Mouse (Mus musculus) cerebellum, adult 9-10 months (tissue): ENCODE results near the gene Piwil1.
"Not testable (repeated sequence)": the region's sequence is repeated elsewhere in the genome, so short reads cannot be mapped to it uniquely, and the experiment has no call there.

Experiments used
- DNase-seq: peaks from one replicate; pipeline ENCODE4 v3.0.0; 2022

The Piwil1 gene

DNA sequence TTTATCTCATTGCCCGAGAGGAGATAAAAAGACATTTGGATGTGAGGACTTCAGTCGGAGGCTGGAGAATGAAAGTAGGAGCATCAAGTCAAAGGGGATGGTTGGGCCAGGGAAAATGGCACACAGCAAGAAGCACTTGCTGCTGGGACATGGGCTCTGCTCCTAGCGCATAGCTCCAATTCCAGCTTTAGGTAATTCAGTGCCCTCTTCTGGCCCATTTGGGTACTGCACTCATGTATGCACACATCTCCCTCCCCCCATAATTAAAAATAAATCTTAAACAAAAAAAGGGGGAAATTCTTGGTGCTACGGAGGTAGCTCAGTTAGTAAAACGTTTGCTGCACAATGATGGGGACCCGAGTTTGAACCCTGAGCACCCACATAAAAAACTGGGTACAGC lies 9.5 kb downstream of the Piwil1 start:
- DNase-seq, result no peak

DNA sequence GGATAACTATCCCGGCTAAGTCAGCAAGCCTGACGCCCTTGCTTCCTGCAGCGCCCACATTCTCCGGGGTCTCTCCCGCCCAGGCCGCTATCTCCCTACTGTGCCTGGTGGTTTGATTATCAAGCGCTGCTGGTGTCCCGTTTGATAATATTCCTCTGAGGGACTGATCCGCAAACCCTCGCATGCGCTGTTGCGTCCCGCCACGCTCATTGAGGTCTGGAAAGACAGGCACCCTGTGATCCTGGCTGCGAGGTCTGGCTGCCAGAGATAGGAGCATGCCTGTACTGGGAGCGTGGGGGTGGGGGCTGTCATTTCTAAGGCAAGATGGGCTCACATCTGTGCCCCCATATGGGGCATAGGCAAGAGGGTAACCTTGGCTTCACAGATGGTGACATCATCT lies 12.8 kb downstream of the Piwil1 start:
- DNase-seq, result no peak

DNA sequence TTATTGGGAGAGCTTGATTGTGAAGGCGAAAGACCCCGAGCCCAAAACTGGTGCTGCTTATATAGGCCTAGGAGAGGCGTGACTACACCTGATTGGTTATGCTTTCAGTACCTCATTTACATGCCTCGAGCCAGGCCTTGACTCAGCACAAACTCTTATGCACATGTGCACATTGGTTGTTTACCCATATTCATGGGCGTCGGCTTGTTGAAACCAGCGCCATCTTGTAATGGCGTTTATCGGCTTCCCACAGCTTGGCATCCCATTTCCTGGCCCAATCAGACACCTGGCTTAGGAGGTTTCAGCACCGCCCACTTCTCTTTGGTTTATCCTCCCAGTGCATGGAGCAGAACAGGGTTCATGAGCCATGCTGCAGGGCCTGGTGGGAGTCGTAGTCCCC lies 18.1 kb downstream of the Piwil1 start:
- DNase-seq, result not testable (repeated sequence)

DNA sequence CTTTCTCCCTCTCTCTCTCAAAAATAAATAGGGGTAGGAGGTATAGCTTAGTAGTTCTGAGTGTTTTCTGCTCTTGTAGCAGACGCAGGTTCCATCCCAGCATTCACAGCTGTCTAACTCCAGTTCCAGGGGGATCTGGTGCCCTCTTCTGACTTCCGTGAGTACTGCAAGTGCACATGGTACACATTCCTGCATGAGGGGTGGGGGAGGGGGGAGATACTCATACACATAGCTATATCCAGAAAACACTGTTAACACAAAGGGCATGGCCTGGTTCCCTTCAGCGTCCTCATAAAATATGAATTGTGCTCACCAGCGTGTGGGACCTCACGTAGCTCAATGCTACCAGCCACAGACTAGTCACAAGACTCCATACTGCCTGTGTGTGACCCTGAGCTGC lies 27.0 kb downstream of the Piwil1 start:
- DNase-seq, result no peak

DNA sequence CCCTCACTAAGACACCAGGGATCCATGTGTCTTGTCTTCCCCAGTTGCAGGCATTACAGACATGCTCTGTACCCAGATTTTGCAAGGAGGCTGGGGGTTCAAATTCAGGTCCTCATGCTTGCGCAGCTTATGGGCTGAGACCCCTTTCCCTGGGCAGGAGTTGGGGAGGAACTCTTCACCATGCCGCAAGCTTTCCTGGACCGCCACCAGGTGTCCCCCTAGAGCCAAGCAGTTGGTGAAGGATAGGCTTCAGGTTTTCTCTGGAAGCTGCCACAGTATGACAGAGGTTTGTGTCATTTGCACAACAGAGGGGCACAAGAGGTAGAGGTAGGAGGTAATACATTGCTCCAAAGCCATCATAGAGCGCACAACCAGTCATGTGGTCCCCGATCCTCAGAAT lies 28.3 kb downstream of the Piwil1 start:
- DNase-seq, result no peak

DNA sequence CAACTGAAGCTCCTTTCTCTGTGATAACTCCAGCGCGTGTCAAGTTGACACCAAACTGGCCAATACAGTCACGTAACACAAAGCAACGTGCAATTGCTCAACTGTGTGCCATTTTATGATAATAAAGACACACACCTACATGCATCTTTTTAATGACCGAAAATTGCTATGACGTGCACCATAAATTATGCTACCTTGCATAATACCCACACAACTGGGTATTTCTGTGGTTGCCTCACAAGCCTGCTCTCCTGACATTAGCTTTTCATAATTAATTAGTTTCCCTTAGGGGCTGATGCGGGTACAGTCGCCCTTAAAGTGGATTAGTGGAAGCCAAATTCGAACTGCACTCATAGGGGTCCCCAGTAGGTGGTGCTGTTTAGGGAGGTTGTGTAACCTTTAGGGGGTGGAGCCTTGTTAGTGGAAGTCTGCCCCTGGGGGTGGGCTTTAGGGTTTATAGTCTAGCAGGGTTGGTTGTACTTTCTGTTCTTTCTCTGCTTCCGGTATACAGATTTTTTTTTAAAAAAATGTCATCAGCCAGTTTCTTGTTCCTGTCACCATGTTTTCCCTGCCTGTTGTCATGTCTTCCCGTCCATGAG lies 30.2 kb downstream of the Piwil1 start:
- DNase-seq, result no peak

DNA sequence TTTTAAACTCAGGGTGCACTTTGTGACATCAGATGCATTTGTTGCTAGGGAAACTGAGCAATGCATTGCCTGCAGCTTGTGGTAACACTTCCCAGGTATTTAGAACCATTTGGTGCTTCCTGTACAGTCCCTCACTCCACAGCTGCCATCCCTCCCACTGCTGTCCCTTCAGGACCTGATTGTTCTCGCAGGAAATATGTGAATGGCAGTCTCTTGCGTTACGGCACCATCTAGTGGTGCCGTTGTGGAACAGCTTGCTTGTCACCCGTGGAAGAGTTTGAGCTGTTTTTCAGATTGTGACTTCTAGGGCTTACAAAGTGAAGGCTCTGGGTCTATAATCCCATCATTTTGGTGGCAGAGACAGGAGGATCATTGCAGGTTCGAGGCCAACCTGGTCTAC lies 31.6 kb downstream of the Piwil1 start:
- DNase-seq, result peak; percentile 18

DNA sequence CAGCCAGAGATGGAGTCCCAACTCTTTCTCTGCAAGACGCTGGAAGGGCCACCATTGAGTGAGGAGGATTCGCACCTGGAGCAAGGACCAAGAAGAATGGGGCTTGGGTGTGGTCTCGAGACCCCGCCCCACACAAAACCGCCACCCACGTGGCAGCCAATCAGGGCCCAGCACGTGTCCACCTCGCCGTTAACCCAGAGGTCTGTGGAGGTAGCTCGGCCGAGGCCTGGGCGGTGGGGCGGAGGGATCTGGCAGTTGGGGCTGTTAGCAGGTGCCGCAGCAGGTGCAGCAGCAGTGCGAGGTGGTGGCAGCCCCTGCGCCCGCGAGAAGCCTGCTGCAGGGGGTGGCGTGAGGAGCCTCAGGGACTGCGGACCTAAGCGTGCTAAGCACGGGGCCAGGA lies 33.6 kb downstream of the Piwil1 start:
- DNase-seq, result no peak

DNA sequence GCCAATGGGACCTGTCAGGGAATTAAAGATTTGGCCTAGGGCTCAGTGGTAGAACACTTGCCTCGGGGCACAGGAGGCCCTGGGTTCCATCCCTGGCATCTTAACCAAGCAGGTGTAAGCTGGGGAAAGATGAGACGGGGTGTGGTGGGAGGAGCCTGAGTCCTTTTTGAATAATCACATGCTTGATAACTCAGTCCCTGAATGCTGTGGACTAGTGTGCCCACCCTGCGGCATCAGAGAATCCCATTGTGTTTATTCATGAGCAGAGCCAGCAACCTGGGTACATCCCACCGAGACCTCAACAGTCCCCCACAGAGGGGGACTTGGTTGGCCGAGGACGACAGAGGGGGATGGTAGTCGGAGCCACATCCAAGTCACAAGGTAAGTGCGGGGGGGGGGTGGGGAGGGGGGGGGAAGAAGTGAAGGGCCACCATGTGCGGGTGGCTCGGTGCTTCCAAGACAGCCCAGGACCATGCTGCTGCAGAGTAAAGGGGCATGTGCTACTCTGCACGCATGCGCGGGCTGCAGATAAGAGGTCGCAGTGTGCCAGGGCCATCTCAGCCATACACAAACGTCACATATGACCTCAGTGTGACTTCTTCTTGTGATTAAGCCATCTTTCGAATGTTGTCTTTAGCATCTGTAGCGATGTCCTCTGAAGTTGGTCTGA lies 37.0 kb downstream of the Piwil1 start:
- no peak for DNase-seq

DNA sequence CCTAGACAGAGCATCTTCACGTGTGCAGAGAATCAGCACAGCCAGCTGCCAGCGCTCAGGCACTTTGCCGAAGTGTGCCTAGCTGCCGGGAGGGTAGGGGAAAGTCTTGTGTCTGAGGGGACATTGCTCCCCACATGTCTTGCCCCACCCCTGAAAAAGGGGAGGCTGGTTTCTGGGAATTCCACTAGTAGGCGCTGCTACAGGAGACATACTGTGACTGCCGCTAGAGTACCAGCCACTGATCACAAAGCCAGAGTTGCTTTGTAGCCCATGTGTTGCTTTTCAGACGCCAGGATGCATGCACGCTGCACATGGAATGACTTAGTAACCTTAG lies 37.5 kb downstream of the Piwil1 start:
- DNase-seq, result no peak

DNA sequence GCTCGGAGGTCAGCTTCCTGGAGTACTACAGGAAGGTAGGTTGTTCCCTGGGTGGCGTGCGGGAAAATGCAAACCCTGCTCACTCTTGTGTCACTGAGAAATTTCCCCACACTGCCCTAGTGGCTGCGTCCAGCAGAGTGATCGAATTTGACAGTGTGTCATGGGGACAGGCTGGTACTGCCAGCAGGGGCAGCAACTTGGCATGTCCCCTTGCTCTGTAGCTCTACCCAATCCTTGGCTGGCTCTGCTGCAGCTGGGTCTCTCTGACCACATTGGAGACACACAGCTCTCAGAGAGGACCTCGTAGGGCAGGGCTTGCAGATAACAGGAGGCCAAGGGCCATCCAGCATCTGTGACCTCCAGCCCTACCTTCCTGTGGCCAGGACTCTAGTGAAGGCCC lies 42.0 kb downstream of the Piwil1 start:
- no peak for DNase-seq

DNA sequence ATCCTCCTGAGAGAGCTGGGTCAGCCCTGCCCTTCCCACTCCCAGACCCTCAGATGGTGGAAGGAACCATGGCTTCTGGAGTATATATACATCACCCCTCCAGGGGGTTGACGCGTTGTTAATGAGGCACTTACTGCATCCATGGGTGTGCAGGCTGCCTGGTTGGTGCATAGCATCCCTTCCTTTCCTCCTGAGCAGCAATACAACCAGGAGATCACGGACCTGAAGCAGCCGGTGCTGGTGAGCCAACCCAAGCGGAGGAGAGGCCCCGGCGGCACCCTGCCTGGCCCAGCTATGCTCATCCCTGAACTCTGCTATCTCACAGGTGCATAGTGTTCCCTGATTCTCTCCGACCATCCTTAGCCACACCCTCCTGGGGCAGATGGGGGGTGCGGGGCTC lies 42.9 kb downstream of the Piwil1 start:
- no peak for DNase-seq

DNA sequence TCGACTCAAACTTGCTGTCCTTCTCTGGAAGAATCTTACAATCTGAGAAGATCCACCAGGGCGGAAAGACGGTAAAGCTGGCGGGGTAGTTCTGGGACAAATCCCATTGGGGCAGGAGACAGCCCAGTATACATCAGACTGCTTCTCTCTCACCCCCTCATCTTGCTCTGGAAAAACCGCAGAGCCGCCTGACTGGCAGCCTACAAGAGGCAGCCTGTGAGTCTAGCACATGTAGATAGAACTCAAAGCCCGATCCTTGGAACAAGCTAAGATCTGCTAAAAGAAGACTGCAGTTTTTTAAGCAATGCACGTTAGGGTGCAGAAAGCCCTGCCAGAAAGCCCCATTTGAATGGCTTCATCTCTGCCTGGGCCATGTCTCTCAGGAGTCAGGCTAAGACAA lies 43.9 kb downstream of the Piwil1 start:
- DNase-seq, result no peak

DNA sequence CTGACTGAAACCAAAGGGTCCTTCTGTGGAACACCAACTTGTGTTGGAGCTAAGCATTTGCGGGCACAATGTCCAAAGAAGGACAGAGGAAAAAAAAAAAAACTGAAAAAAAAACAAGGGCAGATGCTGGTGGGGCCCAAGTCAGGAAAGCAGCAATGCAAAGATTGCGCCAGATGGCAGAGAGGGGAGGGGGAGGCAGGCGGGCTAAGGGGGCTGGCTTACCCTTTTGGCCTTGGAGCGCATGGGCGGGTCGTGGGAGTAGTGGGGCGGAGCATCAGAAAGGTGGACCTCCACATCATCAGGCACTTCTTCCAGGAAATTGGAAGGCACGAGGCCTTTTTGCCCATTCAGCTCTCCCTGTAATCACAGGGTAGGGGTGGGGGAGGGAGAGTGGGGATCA lies 58.8 kb downstream of the Piwil1 start:
- no peak for DNase-seq

DNA sequence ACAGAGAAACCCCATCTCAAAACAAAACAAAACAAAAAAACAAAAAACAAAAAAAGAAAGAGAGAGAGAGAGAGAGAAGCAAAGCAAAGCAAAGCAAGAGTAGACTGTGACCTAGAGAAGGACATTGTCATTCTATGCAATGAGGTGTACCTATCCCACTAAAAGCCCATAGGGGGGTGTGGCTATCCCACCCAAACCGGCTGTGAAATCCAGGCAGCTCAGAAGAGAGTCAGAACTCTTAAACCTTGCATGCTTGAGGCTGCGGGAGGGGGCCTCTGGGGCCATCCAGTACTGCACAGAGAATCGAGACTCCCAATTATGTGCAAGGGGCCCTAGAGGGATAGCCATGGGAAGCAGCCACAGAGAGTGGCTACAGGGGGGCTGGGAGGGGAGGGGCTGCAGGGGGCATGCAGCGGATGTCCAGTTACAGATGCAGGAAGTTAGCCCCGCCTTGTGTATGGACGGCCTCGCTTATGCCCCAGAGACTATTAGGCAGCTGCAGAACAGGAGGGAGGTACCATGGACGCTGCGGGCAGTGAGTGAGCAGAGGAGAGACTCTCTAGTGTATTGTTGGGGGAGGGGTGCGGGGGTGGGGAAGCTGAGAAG lies 66.8 kb downstream of the Piwil1 start:
- DNase-seq, result no peak

DNA sequence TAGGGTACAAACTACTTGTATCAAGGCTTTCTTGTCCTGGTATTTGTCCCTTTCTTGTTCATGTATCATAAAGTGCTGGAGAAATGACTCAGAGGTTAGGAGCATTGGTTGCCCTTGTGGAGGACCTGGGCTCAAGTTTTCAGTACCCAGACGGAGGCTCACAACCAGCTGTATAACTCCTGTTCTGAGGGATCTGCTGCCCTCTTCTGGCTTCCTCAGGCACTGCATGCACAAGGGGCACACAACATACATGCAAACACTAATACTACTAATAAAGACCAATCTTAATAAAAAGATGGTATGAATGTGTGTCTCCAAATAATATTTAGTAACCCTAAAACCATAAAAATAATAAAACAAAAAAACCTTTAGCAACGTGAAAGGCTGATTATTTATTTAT lies 74.1 kb downstream of the Piwil1 start:
- no peak for DNase-seq

DNA sequence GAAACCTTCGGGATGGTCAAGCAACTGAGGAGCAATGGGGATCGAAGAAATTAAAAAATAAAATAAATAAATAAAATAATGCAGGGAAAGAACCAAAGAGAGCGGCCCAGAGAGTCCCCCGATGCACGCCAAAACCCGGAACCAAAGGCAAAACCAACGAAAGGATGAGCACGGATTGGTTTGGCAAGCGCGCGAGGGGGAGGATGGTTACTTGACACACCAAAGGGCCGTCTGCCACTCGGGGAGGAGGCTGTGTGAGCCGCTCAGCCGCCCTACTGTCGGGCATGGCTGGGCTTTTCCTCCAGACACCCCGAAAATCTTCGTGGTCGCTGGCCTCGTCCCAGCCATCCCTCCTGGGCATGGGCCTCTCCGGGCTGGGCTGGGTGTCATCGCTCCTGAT lies 79.3 kb downstream of the Piwil1 start:
- no peak for DNase-seq

DNA sequence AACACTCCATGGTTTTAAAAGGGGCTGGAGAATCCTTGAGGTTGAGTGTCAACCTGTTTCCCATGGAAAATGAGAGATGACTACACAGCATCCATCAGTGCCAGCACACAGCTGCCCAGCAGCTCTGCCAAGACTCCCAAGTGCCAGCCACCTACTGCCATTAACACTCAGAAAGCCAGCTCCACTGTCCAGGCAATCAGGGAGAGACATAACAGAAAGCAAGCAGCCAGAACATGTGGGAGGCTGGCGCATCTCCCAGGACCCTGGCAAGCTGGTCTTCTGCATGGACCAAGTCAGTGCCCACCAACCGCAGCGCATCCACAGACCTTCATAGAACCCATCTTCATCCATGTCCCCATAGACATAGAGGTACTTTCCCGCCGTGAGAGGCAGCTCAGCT lies 98.3 kb downstream of the Piwil1 start:
- DNase-seq, result no peak
